Mouse (Mus musculus) kidney, embryonic 15.5 days (tissue): ENCODE data around the gene Umad1. TPM values are rescaled to one million over a fixed set of nuclear protein-coding genes. Genes with fewer than 3 reads are reported as not detected.

ENCODE experiments used
- ATAC-seq: fragments of 200-750 bp; cut with Nextera tagmentation; replicated peaks from 2 replicates; pipeline ENCODE4 v1.8.0; 2017; ENCODE audit warnings: moderate TSS enrichment; ENCODE audit not compliant: low FRiP score
- H3K27ac ChIP-seq: fragments of 300-500 bp; sonication (generic); 2 replicates; pipeline ENCODE4 v1.5.1; 2015; ENCODE audit warnings: mild to moderate bottlenecking, inconsistent platforms
- H3K27me3 ChIP-seq: fragments of 300-500 bp; sonication (generic); 2 replicates; pipeline ENCODE4 v1.6.1; 2015; ENCODE audit warnings: inconsistent platforms
- H3K36me3 ChIP-seq: fragments of 300-500 bp; sonication (generic); 2 replicates; pipeline ENCODE4 v1.6.1; 2015; ENCODE audit warnings: inconsistent platforms
- H3K4me1 ChIP-seq: fragments of 300-500 bp; sonication (generic); 2 replicates; pipeline ENCODE4 v1.6.1; 2015; ENCODE audit warnings: inconsistent platforms
- H3K4me2 ChIP-seq: fragments of 300-500 bp; sonication (generic); 2 replicates; pipeline ENCODE4 v1.6.1; 2015; ENCODE audit warnings: moderate library complexity, mild to moderate bottlenecking, inconsistent platforms
- H3K4me3 ChIP-seq: fragments of 300-500 bp; sonication (generic); replicated peaks from 2 replicates; pipeline ENCODE4 v1.5.1; 2015; ENCODE audit warnings: mild to moderate bottlenecking, inconsistent platforms
- H3K9ac ChIP-seq: fragments of 300-500 bp; sonication (generic); 2 replicates; pipeline ENCODE4 v1.6.1; 2015; ENCODE audit warnings: mild to moderate bottlenecking, inconsistent platforms
- H3K9me3 ChIP-seq: fragments of 300-500 bp; sonication (generic); replicated peaks from 2 replicates; pipeline ENCODE4 v1.6.1; 2016; ENCODE audit warnings: inconsistent platforms
- WGBS: fragments of 180-500 bp; shearing (Covaris S2); methylation state at CpG from one replicate; pipeline ENCODE4 v1.1.7; 2015; ENCODE audit warnings: mixed read lengths; 5-methylcytosine and 5-hydroxymethylcytosine counted together
- polyA plus RNA-seq: library from polyadenylated mRNA; unstranded; fragments of >200 nt; fragmentation: Nextera tagmentation; extraction: Ambion mirVana; gene quantifications from 2 replicates; pipeline ENCODE4 v1.2.1, GENCODE M21; 2015

Gene Umad1
- polyA plus RNA-seq, 1 experiment from 2014 or later = 24.4 TPM

DNA sequence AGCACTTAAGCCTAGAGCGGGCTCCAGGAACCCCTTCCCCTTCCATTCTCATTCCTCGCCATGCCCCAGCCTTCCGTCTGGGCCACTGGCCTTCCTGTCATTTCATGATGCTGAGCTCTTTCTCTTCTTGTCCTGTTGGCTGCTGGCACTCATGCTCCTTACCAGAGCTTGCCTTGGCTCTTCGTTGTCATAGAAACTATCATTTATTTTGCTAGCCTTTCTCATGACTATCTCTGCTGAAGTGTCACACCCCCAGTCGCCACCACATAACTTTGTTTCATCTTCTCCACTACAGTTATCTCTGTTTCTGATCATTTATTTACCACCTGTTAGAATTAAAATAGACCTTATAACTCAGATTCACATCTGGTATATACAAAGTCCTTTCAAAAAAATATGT, 117.3 kb downstream of the Umad1 start:
- ATAC-seq = no peak
- H3K9me3 ChIP-seq = no peaks in the 10 kb centered on the region
- no peaks in the 10 kb centered on the region for H3K27me3 ChIP-seq
- no peak overlapping the region for H3K9ac ChIP-seq
- H3K36me3 ChIP-seq = peaks cover 3% of the 10 kb centered on the region; the same call in 1 of the 2 replicates
- WGBS = 88% methylated on average over 5 of the region's 5 CpGs
- no peak overlapping the region for H3K4me2 ChIP-seq
- H3K4me3 ChIP-seq = no peak overlapping the region
- no peak overlapping the region for H3K27ac ChIP-seq
- H3K4me1 ChIP-seq = 0 out of 2 replicates have a peak, but pooled peaks cover 3% of the 10 kb centered on the region

DNA sequence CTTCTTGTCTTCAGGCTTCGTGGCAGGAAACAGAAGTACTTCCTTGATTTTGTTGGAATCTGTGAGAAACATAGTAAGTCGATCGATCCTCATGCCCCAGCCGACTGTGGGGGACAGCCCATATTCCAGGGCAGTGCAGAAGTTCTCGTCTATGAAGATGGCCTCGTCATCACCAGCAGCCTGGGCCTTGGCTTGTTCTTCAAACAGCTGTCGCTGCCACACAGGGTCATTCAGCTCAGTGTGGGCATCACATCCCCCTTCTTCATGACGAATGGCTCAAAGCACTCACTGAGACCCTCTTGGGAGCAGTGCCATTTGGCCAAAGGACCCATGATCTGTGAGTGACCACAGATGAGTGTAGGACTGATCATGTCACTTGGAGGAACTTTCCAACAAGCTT, 118.6 kb downstream of the Umad1 start:
- Histone ChIP-seq H3K4me2 (no peak overlapping the region), H3K36me3 (peaks cover 3% of the 10 kb centered on the region; the same call in 1 of the 2 replicates), H3K27ac (no peak overlapping the region), H3K9ac (no peak overlapping the region), H3K27me3 (no peaks in the 10 kb centered on the region), H3K4me1 (0 out of 2 replicates have a peak, but pooled peaks cover 3% of the 10 kb centered on the region), H3K4me3 (no peak overlapping the region), H3K9me3 (no peaks in the 10 kb centered on the region)
- WGBS = 83% methylated on average over 8 of the region's 8 CpGs
- no peak for ATAC-seq

GRCm38 (mm10) chr6:8389307-8389706, 130.2 kb downstream of the Umad1 start:
- no peaks in the 10 kb centered on the region for H3K9me3 ChIP-seq
- ATAC-seq = no peak

GRCm38 (mm10) chr6:8390296-8390695, 131.2 kb downstream of the Umad1 start:
- Histone ChIP-seq H3K27ac (no peak overlapping the region), H3K4me2 (no peak overlapping the region), H3K4me3 (no peak overlapping the region), H3K9ac (no peak overlapping the region), H3K36me3 (no peaks in the 10 kb centered on the region), H3K9me3 (no peaks in the 10 kb centered on the region), H3K27me3 (no peaks in the 10 kb centered on the region), H3K4me1 (no peaks in the 10 kb centered on the region)
- ATAC-seq = no peak
- 82% methylated on average over 6 of the region's 6 CpGs for WGBS

More at GRCm38 (mm10) chr6:8389307-8389706, 130.2 kb downstream of the Umad1 start:
- Histone ChIP-seq H3K4me3 (no peak overlapping the region), H3K4me2 (no peak overlapping the region), H3K27ac (no peak overlapping the region), H3K4me1 (no peaks in the 10 kb centered on the region), H3K36me3 (no peaks in the 10 kb centered on the region), H3K9ac (no peak overlapping the region), H3K27me3 (no peaks in the 10 kb centered on the region)
- WGBS = 92% methylated on average over 2 of the region's 2 CpGs

GRCm38 (mm10) chr6:8390935-8391334, 131.8 kb downstream of the Umad1 start:
- no peak overlapping the region for H3K4me3 ChIP-seq
- H3K27ac ChIP-seq = no peak overlapping the region

GRCm38 (mm10) chr6:8393029-8393428, 133.9 kb downstream of the Umad1 start:
- Histone ChIP-seq H3K4me1 (no peaks in the 10 kb centered on the region), H3K9ac (no peak overlapping the region), H3K36me3 (no peaks in the 10 kb centered on the region), H3K27me3 (no peaks in the 10 kb centered on the region), H3K9me3 (no peaks in the 10 kb centered on the region), H3K4me2 (no peak overlapping the region), H3K27ac (no peak overlapping the region), H3K4me3 (no peak overlapping the region)
- ATAC-seq = no peak
- WGBS = 79% methylated on average over 4 of the region's 4 CpGs

More at GRCm38 (mm10) chr6:8390935-8391334, 131.8 kb downstream of the Umad1 start:
- H3K36me3 ChIP-seq = no peaks in the 10 kb centered on the region
- H3K4me1 ChIP-seq = no peaks in the 10 kb centered on the region
- no peak for ATAC-seq
- H3K4me2 ChIP-seq = no peak overlapping the region
- no peaks in the 10 kb centered on the region for H3K9me3 ChIP-seq
- H3K9ac ChIP-seq = no peak overlapping the region
- no peaks in the 10 kb centered on the region for H3K27me3 ChIP-seq
- WGBS = 89% methylated on average over 2 of the region's 2 CpGs

DNA sequence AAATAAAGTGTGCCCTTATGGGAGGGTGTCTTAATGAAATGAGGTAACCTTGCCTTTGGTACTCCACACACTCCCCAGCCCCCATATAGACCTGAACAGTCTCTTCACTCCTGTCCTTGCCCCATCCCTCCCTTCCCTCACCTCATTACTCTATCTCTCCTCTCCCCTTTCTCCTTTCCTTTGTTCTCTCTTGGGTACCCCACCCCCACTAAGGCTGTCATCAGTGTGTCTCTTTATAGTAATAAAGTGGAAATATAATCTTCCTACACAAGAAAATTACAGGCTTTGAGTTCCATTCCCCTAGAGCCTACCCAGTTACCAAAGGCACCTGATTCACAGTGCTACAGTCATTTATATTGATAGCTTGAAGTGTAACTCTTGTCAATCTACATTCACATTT, 135.0 kb downstream of the Umad1 start:
- Histone ChIP-seq H3K27me3 (no peaks in the 10 kb centered on the region), H3K4me3 (no peak overlapping the region), H3K4me1 (no peaks in the 10 kb centered on the region), H3K36me3 (no peaks in the 10 kb centered on the region), H3K4me2 (no peak overlapping the region), H3K27ac (no peak overlapping the region), H3K9me3 (no peaks in the 10 kb centered on the region), H3K9ac (no peak overlapping the region)
- ATAC-seq = no peak

GRCm38 (mm10) chr6:8395061-8395460, 136.0 kb downstream of the Umad1 start:
- H3K9me3 ChIP-seq = no peaks in the 10 kb centered on the region
- H3K4me2 ChIP-seq = no peak overlapping the region
- 31% methylated on average over 4 of the region's 4 CpGs for WGBS
- ATAC-seq = no peak
- no peaks in the 10 kb centered on the region for H3K4me1 ChIP-seq
- no peak overlapping the region for H3K4me3 ChIP-seq
- H3K27me3 ChIP-seq = no peaks in the 10 kb centered on the region
- H3K36me3 ChIP-seq = no peaks in the 10 kb centered on the region
- H3K9ac ChIP-seq = no peak overlapping the region
- H3K27ac ChIP-seq = no peak overlapping the region

DNA sequence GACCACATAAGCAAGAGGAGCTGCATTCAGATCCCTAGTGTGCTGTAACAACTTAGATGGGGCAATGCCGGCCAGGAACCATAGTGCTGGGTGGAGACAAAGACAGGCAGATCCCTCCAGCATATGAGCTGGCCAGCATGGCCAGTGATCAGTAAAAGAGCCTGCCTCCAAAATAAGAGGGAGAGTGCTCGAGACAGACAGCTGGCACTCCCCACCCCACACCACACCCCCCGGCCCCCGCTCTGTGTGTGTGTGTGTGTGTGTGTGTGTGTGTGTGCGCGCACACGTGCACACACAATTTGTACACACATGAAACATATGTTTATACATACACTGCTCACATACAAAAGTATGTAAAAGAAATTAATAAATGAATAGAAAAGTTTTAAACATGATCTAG, 138.2 kb downstream of the Umad1 start:
- Histone ChIP-seq H3K9me3 (no peaks in the 10 kb centered on the region), H3K4me1 (no peaks in the 10 kb centered on the region), H3K27ac (no peak overlapping the region), H3K4me3 (no peak overlapping the region), H3K36me3 (no peaks in the 10 kb centered on the region), H3K4me2 (no peak overlapping the region), H3K27me3 (no peaks in the 10 kb centered on the region), H3K9ac (no peak overlapping the region)
- 87% methylated on average over 7 of the region's 7 CpGs for WGBS
- ATAC-seq = no peak

GRCm38 (mm10) chr6:8399710-8400109, 140.6 kb downstream of the Umad1 start:
- no peak overlapping the region for H3K27ac ChIP-seq
- H3K9ac ChIP-seq = no peak overlapping the region
- H3K36me3 ChIP-seq = no peaks in the 10 kb centered on the region
- H3K4me1 ChIP-seq = no peaks in the 10 kb centered on the region
- H3K9me3 ChIP-seq = no peaks in the 10 kb centered on the region
- WGBS = 94% methylated on average over 1 of the region's 1 CpGs
- H3K4me2 ChIP-seq = no peak overlapping the region
- H3K4me3 ChIP-seq = no peak overlapping the region
- no peak for ATAC-seq
- H3K27me3 ChIP-seq = no peaks in the 10 kb centered on the region

GRCm38 (mm10) chr6:8403127-8403526, 144.0 kb downstream of the Umad1 start:
- Histone ChIP-seq H3K27me3 (no peaks in the 10 kb centered on the region), H3K4me2 (no peak overlapping the region), H3K4me1 (no peaks in the 10 kb centered on the region), H3K9ac (no peak overlapping the region), H3K27ac (no peak overlapping the region), H3K9me3 (no peaks in the 10 kb centered on the region), H3K4me3 (no peak overlapping the region), H3K36me3 (no peaks in the 10 kb centered on the region)
- WGBS = 80% methylated on average over 5 of the region's 5 CpGs
- no peak for ATAC-seq

DNA sequence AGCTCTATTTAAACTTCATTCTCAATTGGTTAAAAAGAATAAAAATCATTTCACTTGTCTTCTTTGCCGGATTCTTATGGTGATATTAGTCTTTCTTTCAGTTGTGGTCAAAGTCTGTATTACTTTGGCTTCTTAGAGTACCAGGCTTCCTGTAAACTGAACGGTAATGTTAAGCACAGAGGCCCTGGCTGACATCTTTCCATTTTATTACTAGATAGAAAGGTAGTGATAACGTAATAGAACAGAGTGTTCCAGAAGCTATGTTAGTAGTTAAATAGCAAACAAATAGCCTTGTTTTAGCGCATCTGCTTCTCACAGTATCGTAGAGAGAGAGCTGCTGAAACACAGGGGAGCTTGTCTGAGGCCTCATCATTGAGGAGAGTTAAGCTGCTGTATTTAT, 146.8 kb downstream of the Umad1 start:
- H3K27ac ChIP-seq = no peak overlapping the region
- no peak overlapping the region for H3K9ac ChIP-seq
- H3K4me3 ChIP-seq = no peak overlapping the region
- ATAC-seq = no peak
- H3K27me3 ChIP-seq = no peaks in the 10 kb centered on the region
- H3K9me3 ChIP-seq = no peaks in the 10 kb centered on the region
- no peaks in the 10 kb centered on the region for H3K36me3 ChIP-seq
- H3K4me2 ChIP-seq = no peak overlapping the region
- WGBS = 89% methylated on average over 5 of the region's 5 CpGs
- H3K4me1 ChIP-seq = no peaks in the 10 kb centered on the region

- Histone ChIP-seq H3K9me3 (no peaks in the 10 kb centered on the region), H3K4me3 (no peak overlapping the region), H3K36me3 (no peaks in the 10 kb centered on the region), H3K4me1 (no peaks in the 10 kb centered on the region), H3K27ac (no peak overlapping the region), H3K9ac (no peak overlapping the region), H3K27me3 (no peaks in the 10 kb centered on the region), H3K4me2 (no peak overlapping the region)
- ATAC-seq = no peak
- 81% methylated on average over 2 of the region's 2 CpGs for WGBS
These were observed 149.2 kb downstream of the Umad1 start for GRCm38 (mm10) chr6:8408332-8408731.
